In the genomic region with DNA sequence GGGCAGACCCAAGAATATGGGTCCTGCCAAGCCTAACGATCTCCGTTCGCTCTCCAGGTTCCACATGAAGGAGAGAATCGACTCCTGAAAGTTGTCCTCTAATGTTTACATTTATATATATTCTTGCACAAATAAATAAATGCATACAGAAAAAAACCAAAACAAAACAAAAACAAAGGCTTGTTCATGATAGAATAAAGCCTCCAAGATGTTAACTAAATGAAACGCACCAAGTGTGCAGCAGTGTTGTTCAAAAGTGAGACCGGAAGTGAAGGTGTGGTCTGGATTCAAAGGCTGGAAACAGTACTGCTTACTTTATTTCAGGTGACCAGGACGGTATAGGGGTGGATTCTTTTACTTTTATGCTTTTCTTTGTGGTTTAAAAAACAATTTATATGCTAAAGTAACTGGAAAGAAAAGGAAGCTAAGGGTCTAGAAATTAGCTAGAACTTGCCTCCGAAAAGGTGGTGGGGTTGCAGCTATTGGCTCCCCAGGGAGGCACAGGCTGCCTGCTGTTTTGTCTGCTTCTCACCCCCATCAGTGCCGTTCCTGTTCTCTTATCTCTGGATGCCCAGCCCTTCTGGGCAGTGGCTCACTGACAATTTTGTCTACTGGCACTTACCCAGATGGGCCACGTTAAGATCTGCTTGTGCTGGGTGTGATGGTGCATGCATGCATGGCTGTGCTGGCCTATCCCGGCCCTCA, we compare ENCODE assay signal across 8 mouse cellular contexts. TPM values are rescaled to one million over a fixed set of nuclear protein-coding genes. Genes with fewer than 3 reads are reported as not detected.
DNase-seq lines count a peak whose midpoint lies in the region; ATAC-seq lines count a peak whose summit lies in the region.

No protein-coding gene starts in this region.

- 33% methylated on average over 11 of the region's 11 CpGs for WGBS in kidney, embryonic 14.5 days
- 38% methylated on average over 11 of the region's 11 CpGs for WGBS in forebrain, embryonic 12.5 days
- WGBS in stomach, embryonic 14.5 days, result 36% methylated on average over 11 of the region's 11 CpGs

- no peak for ATAC-seq in kidney, embryonic 14.5 days (ENCODE audit: low FRiP score, low TSS enrichment)
- no peak for ATAC-seq in forebrain, embryonic 12.5 days (ENCODE audit: low FRiP score)
- peak; percentile 46 for ATAC-seq in stomach, embryonic 14.5 days (ENCODE audit: insufficient number of reproducible peaks, insufficient read depth, low FRiP score, low read depth)
- ATAC-seq in monocyte, adult 5-6 weeks (replicated peaks; ENCODE audit: insufficient number of reproducible peaks, low FRiP score, low TSS enrichment, poor library complexity, severe bottlenecking), result no peak

- DNase-seq in kidney, postnatal 25 days, result no peak
- DNase-seq in brain, adult 2 months (ENCODE audit: low read depth, low spot score), result peak; percentile 22
- DNase-seq in induced T-regulatory cell, adult 2 months (ENCODE audit: low read depth), result peak; percentile 86
- DNase-seq in lung, postnatal 36 days, result peak; percentile 22

- peak overlapping the region; percentile 84 for H3K4me2 ChIP-seq in kidney, embryonic 14.5 days (replicated peaks; ENCODE audit: low read depth, low read length)
- H3K4me2 ChIP-seq in forebrain, embryonic 12.5 days, result peak overlapping the region; percentile 93
- peak overlapping the region; percentile 40 for H3K4me2 ChIP-seq in stomach, embryonic 14.5 days (replicated peaks; ENCODE audit: low read depth, low read length)

- peaks cover 16% of the 10 kb centered on the region for H3K36me3 ChIP-seq in kidney, embryonic 14.5 days (ENCODE audit: control insufficient read depth, insufficient read depth, low read length)
- H3K36me3 ChIP-seq in forebrain, embryonic 12.5 days (replicated peaks), result peaks cover 18% of the 10 kb centered on the region
- H3K36me3 ChIP-seq in stomach, embryonic 14.5 days (ENCODE audit: control insufficient read depth, insufficient read depth, low read length), result peaks cover 15% of the 10 kb centered on the region

- H3K9ac ChIP-seq in kidney, embryonic 14.5 days (ENCODE audit: low read depth, low read length), result peak overlapping the region; percentile 97; the same call in 1 of the 2 replicates
- peak overlapping the region; percentile 96; the same call in 1 of the 2 replicates for H3K9ac ChIP-seq in forebrain, embryonic 12.5 days
- peak overlapping the region; percentile 95; the same call in 1 of the 2 replicates for H3K9ac ChIP-seq in stomach, embryonic 14.5 days (replicated peaks; ENCODE audit: low read depth, low read length)

- peak overlapping the region; percentile 98 for H3K4me3 ChIP-seq in kidney, embryonic 14.5 days (ENCODE audit: low read length)
- peak overlapping the region; percentile 99 for H3K4me3 ChIP-seq in forebrain, embryonic 12.5 days (replicated peaks)
- H3K4me3 ChIP-seq in stomach, embryonic 14.5 days (ENCODE audit: low read depth, low read length), result peak overlapping the region; percentile 96

- H3K27ac ChIP-seq in kidney, embryonic 14.5 days (ENCODE audit: low read depth, low read length), result no peak overlapping the region
- no peak overlapping the region for H3K27ac ChIP-seq in forebrain, embryonic 12.5 days
- no peak overlapping the region for H3K27ac ChIP-seq in stomach, embryonic 14.5 days (ENCODE audit: low read length)

- no peaks in the 10 kb centered on the region for H3K27me3 ChIP-seq in kidney, embryonic 14.5 days (ENCODE audit: control insufficient read depth, insufficient read depth, low read length)
- 0 out of 2 replicates have a peak, but pooled peaks cover 10% of the 10 kb centered on the region for H3K27me3 ChIP-seq in forebrain, embryonic 12.5 days
- no peaks in the 10 kb centered on the region for H3K27me3 ChIP-seq in stomach, embryonic 14.5 days (ENCODE audit: control insufficient read depth, insufficient read depth, low read length)

- peaks cover 7% of the 10 kb centered on the region; the same call in 1 of the 2 replicates for H3K4me1 ChIP-seq in kidney, embryonic 14.5 days (ENCODE audit: control insufficient read depth, insufficient read depth, low read length)
- peaks cover 16% of the 10 kb centered on the region for H3K4me1 ChIP-seq in forebrain, embryonic 12.5 days
- peaks cover 13% of the 10 kb centered on the region for H3K4me1 ChIP-seq in stomach, embryonic 14.5 days (ENCODE audit: control insufficient read depth, insufficient read depth, low read length)

- H3K9me3 ChIP-seq in kidney, embryonic 14.5 days (ENCODE audit: control insufficient read depth, low read length), result peaks cover 4% of the 10 kb centered on the region; the same call in 1 of the 2 replicates
- H3K9me3 ChIP-seq in forebrain, embryonic 12.5 days, result no peaks in the 10 kb centered on the region
- no peaks in the 10 kb centered on the region for H3K9me3 ChIP-seq in stomach, embryonic 14.5 days (ENCODE audit: control insufficient read depth, low read depth, low read length)

RNA-seq across cellular contexts. Expression of gene Brd7, which starts 0.6 kb away (rescaled TPM):
- polyA plus RNA-seq in kidney, embryonic 14.5 days (2014; fragmentation: Nextera tagmentation; extraction: Ambion mirVana), result 70.0 and 88.9 TPM in 2 replicates
- polyA plus RNA-seq in forebrain, embryonic 12.5 days (2016; fragmentation: Nextera tagmentation; extraction: Ambion mirVana), result 86.4 and 87.7 TPM in 2 replicates
- polyA plus RNA-seq in stomach, embryonic 14.5 days (2014; fragmentation: Nextera tagmentation; extraction: Ambion mirVana), result 66.1 and 66.5 TPM in 2 replicates
- total RNA-seq in monocyte, adult 5-6 weeks (2017), result 64.0 to 69.8 TPM (median 69.1 TPM) in 3 replicates

Comparison
In these comparisons a context has a peak if more than half of its experiments do, and no peak if none do; other contexts are left out.
1. H3K4me2 ChIP-seq: peak in every context shown above with its lines; median percentile 93 in forebrain, embryonic 12.5 days; 84 in kidney, embryonic 14.5 days; 40 in stomach, embryonic 14.5 days.
2. DNase-seq: peak in brain, adult 2 months (single experiment), induced T-regulatory cell, adult 2 months (single experiment) and lung, postnatal 36 days (single experiment); none in kidney, postnatal 25 days (0 of 2).
3. Peak in every context shown above with its lines, with median percentiles within 50 percentile points of each other: H3K4me3 ChIP-seq and H3K9ac ChIP-seq.